Mouse (Mus musculus) urinary bladder, postnatal 0 days (tissue): ENCODE data around the gene Nbl1. TPM values are rescaled to one million over a fixed set of nuclear protein-coding genes. Genes with fewer than 3 reads are reported as not detected.

Source experiments
- polyA plus RNA-seq: library from polyadenylated mRNA; unstranded; fragments of >200 nt; fragmentation: Nextera tagmentation; extraction: Ambion mirVana; gene quantifications from 2 replicates; pipeline ENCODE4 v1.2.1, GENCODE M21; 2015

The Nbl1 gene
- 101 and 105 TPM in 2 replicates for polyA plus RNA-seq

DNA sequence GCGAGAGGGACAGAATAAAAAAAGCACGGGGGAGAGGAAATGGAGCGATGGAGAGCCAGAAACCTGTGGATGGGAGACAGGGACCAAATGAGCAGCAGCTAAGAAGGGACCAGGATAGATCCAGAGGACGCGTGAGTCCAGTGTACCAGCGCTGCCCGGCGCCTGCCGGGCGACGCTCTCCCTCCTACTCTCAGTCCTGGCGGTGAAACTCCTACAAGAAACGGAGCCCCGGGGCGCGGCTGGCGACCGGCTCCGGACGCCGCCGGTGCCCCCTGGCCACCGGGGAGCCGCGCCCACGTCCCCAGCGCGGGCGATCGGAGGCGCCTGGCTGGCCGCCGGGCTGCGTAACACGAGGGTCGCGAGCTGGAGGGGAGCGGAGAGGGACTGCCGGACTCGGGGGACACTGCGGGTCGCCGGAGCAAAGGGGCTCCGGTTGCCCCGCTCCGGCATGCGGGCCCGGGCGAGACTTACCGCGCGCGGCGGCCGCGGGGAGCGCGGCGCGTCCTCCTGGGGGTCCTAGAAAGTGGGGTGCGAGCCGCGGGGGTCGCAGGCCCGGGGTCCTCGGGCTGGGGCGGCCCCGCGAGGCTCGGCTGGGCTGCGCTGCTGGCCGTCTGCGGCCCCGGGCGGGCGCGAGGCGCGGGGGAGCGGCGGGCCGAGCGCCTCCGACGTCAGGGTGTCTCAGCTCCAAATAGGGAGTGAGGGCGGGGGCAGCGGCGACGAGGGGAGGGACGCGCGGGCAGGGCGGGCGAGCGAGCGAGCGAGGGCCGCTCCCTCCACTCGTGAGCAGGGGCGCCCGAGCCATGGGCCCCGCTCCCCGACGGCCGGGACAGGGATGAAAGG, at the start of gene Nbl1:
Gene Nbl1 (minus strand): TSS at position 638 of the 840 bp plus-strand sequence.

DNA sequence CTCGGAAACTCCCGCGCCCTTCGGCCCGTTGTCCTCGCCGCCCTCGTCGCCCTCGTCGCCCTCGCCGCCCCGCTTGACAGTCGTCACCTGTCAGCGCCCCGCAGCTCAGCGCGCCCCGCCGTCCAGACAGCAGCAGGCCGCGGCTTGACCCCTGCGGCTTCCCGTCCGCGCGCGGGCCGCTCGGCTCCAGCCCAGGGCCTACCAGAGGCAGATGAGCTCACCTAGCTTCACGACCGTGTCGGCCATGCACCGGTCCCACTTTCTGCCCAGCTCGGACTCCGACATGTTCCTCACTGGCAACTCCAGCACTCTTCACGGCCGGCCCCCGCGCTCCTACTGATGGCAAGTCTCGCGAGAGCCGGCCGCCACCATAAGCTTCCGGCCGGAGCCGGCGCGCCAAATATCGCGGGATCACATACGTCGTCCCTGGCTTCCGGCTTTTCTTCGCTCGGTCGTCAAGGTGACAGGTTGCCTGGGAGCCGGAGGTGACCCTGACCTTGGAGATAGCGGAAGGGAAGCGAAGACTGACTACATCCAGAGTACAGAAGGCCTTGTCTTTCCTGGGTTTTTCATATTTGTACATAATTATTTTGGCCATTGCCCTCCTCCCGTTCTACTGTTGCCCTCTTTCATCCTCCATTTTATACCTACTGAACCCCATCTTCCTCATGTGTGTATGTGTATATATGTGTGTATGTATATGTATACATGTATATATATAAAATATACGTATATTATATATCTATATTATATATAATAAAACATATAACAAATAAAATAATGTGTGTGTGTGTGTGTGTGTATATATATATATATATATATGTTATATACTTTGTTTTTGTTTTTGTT, 38.1 kb upstream of the Nbl1 start, which contains the start of gene Minos1:
Gene Minos1 (minus strand): TSS at position 413 of the 849 bp plus-strand sequence.

DNA sequence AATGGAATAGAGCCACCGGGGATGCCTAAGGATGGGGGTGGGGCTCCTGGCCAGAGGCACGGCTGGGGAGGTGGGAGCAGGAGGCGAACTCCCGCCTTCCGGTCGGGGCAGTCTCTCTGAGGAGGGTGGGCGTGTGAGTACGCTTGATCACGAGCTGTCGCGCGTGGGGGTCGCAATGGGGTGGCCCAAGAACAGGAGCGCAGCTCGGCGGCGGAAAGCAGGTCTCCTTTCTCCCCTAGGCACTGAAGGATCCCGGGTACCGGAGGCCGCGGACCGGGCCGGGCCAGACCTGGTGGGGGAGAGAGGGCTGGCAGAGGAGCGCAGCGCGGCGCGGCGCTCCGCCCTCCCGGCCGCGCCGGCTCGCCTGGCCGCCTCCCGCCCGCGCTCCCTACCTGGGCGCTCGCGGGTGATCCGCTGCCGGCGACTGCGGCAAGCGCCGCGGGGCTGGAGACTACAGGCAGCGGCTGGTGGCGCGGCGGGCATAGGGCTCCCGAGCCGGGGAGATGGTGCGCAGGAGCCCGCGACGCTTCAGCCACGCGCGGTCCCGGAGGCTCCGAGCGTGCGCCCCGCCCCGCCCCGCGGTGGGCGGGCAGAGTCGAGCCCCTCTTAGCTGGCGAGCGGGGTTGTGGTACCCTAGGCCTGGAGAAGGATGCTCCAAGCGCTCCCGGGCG, 17.6 kb downstream of the Nbl1 start, which contains the start of gene Htr6:
Gene Htr6 (minus strand): TSS at position 530 of the 671 bp plus-strand sequence.

Other genes with a start within 250 kb of the Nbl1 start
- gene Pla2g5, start 229.5 kb downstream of the Nbl1 start, polyA plus RNA-seq, result not detected in 2 replicates
- gene Gm13030, start 219.0 kb downstream of the Nbl1 start, polyA plus RNA-seq, result not detected in 2 replicates
- 0.28 and 1.3 TPM in 2 replicates for gene Pla2g2e, start 215.1 kb downstream of the Nbl1 start, polyA plus RNA-seq
- 1.8 and 3.4 TPM in 2 replicates for gene Otud3, start 179.0 kb downstream of the Nbl1 start, polyA plus RNA-seq
- 0.33 and 0.63 TPM in 2 replicates for gene Rnf186, start 125.9 kb downstream of the Nbl1 start, polyA plus RNA-seq
- 17.6 and 18.9 TPM in 2 replicates for gene Tmco4, start 120.1 kb downstream of the Nbl1 start, polyA plus RNA-seq
- gene Htr6, start 17.4 kb downstream of the Nbl1 start, polyA plus RNA-seq, result 0.05 TPM in 1 of 2 replicates, not detected in the other
- gene Minos1, start 38.1 kb upstream of the Nbl1 start, polyA plus RNA-seq, result 455 and 505 TPM in 2 replicates
- gene Capzb, start 99.9 kb upstream of the Nbl1 start, polyA plus RNA-seq, result 432 and 489 TPM in 2 replicates
- 8.4 and 10.2 TPM in 2 replicates for gene Pqlc2, start 217.7 kb upstream of the Nbl1 start, polyA plus RNA-seq
- gene Akr7a5, start 217.8 kb upstream of the Nbl1 start, polyA plus RNA-seq, result 47.6 and 49.5 TPM in 2 replicates